Mouse (Mus musculus): ENCODE data around the gene Rxra.
A peak's percentile ranks its signal among the peaks of the same experiment; 100 is the strongest.

The Rxra gene

DNA sequence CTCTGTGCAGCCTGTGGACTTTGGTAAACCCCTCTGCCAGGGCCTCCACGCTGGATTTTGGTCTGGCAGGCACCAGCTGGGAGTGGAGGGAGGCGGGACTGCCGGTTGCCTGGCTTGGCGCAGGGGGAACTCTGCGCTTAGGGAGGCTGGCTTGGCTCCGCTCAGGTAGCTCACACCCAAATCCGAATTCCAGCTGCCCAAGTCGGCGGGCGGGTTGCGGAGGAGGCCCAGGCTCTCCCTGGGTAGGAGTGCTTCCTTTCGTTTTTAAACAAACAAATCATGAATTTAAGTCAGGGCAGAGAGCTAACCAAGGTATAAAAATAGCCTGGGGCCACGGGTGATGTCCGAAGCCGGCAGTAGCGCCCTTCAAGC is at the start of gene Rxra:
Gene Rxra (plus strand): TSS at position 335 of the 372 bp plus-strand sequence.
- peak; percentile 78 for DNase-seq

DNA sequence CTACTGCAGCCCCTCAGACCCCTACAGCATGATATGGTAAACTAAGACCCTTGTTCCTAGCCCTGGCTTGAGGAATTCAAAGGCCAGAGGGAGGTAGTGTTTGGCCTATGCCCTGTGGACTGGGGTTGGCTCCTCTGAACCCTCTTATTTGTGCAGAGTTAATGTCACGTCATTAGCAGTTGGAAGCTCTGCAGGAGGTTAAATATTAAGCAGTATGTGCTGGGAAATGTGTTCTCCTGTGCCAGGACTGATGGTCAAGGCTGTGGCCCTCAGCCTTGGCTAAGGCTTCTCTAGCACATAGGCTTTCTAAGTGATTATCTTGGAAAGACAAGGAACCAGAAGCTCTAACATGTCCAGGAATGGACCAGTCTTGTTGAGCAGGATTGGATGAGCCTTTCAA is 49.6 kb upstream of the Rxra start:
- DNase-seq: no peak

DNA sequence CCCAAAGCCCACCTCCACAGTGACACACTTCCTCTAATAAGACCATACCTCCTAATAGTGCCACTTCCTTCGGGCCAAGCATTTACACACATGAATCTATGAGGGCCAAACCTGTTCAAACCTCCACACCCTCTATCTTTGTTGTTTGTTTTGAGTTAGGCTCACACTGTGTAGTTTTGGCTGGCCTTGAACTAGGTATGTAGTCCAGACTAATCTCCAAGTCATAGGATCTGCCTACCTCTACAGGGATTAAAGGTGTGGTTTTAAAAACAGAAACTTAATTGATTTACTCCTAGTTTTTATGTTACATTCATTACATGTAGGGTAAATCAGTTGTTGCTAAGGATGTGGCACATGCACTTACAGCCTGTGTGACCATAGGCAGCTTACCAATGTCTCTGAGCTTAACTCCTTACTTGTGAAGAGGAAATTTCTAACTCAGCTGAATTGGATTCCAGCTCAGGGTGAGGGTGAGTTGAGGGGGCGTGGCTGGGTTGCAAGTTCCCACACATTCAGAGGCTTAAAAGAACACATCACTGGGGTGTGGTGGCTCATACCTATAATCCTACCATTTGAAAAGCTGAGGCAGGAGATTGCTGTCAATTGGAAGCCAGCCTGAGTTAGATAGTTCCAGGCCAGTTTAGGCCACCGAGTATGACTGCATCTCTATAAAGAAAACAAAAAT is 45.5 kb upstream of the Rxra start:
- no peak for DNase-seq

DNA sequence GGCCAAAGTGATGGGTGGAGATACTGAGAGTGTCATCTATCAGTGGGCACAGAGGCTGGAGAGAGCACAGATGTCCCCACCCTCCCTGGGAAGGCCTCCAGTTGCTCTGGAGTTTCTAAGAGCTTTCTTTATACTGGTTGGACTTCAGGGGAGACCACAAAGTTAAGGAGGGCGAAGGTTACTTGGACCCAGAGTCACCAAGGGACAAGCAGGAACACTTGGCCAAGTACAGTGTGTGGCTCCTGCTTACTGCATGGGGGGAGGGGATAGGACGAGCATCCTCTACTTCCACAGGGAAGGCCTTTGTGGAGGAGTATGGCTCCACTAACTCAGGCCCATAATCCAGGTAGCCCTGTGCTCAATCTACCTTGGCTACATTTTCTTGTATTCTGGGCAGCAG is 42.8 kb upstream of the Rxra start:
- DNase-seq: no peak

DNA sequence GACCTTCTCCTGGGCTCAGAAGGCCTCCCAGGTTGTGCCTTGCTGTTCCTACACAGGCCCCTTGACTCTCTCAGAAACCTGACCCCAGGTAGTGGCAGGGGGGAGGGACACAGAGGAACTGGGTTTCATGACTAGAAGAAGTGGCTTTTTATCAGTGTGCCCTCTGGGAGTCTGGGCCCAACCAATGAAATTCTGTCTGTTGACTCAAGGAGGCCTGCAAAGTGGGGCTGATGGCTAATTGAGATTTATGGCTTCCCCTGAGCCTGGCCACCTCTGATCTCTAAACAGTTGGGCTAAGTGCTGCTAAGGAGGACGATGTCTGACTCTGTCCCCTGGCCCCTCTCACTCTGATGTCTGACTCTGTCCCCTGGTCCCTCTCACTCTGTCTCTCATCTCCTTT is 42.2 kb upstream of the Rxra start:
- no peak for DNase-seq

DNA sequence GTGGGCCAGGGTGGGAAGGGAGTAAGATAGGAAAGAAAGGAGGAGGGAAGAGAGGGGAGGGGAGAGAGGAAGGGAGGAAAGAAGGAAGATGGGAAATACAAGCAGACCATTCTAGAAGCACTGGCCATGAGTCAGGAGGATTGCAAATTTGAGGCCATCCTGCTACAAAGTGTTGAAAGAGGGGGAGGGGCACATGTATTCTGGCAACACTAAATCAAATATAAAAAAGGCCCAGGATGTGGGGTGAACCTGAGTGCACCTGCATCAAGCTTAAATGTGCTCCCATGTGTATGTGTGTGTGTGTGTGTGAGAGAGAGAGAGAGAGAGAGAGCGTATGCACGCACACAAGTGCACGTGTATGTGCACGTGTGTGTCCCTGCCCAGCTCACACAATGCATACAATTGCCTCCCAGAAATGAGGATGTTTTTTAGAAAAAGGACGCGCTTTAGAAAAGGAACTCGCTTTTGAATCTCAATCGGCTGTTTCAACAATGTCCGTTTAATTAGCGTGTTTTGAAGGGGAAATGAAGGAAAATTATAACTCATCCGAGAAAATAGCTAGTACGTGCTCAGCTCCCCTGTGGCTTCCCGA is 41.0 kb upstream of the Rxra start:
- no peak for DNase-seq

DNA sequence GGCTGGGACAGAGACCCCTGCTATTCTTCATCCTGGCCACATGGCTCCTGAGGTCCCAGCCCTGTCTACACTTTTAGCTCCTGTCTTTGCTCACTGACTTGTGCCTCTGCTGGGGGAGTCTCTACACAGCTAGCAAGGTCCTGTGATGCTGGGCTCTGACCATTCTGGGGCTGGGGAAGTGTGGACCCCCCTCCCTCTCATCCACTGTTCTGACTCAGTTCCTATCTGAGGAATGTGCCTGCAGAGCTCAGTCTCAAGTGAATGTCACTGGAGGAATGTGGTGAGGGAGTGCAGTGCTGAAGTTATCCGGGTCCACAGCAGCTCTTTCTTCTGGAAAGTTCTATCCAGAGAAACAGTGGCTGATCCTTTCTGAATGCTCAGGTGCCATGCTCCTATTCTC is 39.4 kb upstream of the Rxra start:
- no peak for DNase-seq

DNA sequence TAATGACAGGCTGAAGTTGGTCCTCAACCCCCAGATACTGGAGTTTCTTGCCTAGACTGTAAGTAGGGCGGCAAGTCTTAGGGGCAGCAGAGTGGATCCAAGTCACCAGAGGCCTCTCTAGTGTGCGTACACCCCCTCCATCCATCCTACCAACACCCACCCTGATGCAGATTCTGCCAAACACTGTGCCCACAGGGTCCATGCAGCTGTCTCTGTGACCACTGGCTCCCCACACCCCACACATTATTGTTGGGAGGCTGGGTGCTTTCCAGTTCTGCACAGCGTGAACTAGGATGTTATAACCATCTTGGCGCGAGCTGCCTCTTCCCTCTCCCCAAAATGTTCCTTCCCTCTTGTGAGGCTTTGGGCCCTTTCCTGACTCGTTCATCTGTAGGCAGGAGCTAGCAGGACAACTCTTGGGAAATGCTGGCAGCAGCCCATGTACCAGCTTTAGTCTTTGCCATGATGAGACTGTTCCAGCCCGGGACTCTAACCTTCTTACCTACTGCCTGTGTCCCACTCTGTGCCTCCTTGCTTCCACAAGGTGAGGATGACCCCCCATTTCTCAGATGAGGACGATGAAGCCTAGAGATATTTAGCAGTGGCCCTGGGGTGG is 38.9 kb upstream of the Rxra start:
- DNase-seq: no peak

DNA sequence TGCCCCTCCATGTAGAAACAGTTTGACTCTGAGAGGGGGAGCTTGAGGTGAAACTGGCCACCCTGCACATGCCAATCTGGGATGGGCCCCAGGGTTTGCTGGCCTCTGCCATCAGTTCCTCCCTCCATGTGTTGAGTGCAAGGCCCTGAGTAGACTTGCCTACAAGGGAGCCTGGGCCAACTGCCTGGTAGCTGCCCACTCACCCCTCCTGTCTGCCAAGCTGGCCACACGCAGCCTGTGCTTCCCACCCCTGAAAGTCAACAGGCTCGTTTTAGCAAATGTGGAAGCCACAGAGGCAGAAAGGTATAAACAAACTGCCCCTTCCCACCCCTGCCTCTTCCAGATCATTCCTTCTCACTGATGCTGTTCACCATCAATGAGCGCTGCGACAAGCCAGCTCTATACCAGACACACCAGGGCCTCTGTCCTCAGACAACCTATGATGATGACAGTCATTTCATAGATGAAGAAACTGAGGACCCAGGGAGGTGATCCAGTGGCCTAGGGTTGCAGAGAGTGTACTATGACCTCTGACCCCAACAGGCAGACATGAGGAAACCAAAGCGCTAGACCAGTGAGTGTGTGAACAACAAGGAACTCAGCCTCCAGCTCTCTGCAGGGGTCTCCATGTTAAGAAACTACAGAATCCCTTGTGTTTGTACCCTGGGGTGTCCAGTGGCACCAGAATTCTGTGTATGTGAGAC is 36.5 kb upstream of the Rxra start:
- no peak for DNase-seq

DNA sequence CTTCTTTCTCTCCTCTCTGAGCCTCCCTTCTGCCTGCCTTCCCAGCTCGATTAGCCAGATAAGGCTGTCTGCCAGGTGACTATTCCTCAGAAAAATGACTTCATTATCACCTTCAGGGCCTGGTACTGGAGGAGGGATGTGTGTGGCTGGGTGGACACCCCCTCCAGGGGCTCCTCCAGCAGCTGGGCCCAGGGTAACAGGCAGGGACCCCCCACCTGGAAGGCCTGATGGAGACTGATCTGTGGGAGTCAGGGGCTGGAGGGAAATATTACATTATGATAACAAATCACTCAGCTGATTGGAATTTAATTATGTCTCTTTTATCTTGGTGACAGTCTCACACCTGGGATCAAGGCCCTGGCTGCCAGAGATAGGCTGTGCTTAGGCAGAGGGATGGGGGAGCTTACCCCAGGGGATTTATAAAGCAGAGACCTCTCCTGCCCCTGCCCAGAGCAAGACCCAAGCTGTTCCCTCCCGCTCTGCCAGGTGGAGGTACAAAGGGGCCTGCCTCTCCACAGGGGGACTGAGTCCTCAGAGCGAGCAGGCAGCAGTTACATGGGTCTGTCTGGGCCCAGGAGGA is 35.2 kb upstream of the Rxra start:
- DNase-seq: no peak

DNA sequence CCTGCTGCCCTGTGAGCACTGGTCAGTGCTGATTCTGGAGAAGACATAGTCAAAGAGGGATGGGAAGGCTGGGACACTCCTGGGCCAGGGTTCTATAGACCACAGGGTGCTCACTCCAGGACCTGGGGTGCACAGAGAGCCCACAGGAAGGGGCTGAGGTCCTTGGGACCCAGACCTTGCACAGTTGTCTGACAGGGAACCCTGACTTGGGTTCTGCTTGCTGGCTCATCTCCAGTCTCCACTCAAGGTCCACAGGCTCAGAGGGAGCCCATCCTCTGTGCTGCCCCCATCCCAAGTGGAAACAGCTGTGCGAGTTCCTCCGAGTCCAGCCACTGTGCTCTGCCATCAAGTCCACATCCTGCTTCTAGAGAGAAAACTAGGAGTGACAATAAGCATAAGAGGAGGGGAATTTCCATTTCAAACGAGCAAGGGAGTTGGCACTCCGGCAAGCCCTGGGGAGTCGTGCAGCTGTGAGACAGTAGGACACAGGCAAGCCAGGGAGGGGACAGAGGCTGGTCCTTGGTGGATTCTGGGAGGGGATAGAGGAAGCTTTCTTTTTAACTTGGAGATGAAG is 31.6 kb upstream of the Rxra start:
- no peak for DNase-seq

DNA sequence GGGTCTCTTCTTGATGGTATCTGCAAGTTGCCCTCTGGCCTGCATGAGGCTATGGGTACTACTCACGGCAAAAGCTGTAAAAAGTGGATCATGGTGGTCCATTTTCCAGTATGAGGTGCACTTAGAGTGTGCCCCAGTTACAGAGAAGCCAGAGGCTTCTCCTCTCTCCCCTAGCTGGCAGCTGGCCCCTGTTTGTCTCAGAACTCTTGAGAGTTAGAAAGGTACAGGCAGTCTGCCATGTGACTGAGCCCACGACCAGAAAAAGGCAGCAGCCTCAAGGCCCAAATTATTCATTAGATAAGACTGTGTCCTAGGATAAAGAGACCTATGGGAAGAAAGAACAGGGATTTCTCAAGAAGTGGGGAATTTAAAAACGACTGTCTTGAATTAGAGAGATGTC is 30.8 kb upstream of the Rxra start:
- no peak for DNase-seq

DNA sequence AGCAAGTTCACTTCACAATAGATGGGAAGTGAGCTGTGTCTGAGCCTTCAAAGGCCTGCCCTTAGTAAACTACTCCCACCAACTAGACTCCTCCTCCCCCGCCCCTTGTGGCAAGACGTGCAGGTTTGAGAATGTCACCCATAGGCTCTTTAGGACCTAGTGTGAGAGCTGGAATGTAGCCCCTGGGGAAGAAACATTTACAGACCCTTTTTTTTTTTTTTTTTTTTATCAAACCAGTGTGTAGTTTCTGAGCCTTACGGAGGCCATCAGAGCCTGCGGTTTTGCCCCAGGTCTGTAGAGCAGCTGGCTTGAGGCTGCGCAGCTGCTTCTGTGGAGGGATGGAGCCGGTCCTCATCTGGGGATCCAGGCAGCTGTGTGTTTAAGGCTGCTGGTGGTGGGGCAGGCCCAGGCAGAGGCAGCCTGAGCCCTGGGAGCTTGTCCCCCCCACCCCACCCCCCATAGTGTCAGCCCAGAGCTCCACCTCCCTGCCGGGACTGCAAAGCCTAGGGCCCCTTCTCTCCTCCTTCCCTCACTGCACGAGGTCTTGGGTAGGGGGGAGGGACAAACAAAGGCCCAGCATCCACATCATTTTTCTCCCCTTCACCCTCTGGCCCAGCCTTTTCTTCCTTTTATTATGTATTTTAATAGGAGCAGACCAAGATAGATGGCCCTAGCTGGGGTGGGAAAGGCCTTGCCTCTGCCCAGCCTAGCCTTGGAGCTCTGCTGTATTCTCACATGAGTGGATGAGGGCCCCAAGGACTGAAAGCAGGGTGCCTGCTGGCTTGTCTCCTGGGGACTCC is 26.2 kb upstream of the Rxra start:
- DNase-seq: no peak

DNA sequence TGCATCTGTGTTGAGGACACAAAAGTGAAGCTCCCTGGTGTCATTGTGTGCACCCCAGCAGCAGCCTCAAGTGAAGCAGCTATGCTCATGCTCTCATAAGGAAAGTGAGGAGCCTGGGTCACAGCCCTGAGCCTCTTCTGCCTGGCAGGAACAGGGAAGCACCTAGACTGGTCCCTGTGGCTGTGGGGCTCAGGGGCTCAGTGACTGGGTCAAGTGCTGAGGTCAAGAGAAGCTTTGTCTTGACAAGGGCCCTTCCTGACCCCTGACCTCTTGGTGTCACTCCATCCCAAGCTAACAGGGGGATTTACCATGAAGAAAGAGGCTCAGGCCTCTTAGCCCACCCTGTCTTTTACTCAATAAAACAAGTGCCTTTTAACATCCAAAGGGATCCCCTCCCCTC is 25.2 kb upstream of the Rxra start:
- no peak for DNase-seq

DNA sequence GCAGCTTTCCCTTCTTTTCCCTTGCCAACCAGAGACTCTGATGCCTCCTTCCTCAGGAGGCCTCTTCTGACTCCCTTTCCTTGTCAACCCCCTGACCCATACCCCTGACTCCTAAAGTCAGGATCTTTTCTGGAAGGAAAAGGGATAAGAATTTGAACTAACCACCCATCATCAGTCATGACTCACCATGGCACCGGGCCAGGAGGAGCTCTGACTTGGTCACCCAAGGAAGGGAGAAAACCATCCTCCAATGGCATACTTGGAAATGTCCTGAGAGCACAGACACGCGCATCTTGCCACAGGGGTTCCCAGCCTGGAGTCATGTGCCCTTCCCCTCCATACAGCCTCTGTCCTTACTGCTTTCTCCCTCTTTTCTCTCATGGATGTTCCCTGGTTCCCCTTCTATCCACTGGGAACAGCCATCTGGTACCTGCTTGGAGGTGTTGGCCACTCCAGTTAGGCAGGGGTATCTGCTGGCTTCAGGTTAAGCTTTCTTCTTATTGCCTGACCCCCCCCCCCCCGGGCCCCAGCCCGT is 22.7 kb upstream of the Rxra start:
- DNase-seq: peak; percentile 24

DNA sequence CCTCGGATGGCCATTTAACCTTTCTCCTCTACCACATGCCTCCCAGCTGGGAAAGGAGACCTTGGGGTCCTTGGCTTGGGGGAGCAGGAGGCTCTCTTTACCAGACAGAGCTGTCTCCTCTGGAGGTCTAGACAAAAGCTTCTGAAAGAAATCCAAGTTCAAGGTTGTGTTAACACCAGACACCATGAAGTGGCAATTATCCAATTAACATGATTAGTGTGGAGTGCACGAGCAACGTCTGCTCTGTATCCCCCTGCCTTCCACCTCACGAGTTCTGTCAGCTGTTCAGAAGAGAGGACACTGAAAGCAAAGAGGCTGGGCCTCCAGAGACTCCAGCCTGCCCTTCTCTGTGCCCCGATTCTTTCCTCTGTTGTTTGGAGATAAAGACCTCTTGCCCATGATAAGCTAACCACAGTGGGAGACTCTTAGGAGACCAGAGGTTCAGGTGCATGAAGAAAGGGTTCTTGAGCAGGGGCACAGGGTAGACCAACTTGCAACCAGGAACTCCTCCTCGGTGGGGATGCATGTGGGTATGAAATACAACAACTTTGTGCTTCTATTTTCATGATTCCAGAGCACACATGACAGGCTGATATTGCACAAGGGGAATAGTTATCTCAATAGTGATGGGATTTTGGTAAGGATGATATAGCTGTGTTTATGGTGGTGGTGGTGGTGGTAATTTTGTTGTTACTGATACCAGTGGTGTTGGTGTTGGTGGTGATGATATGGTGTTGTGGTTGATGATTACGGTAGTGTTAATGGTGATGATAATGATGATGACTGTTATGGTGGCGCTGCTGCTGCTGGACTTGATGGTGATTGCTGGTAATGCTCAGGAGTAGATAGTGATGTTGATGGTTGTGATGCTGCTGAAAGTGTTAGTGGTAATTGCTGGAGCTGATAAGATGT is 21.7 kb upstream of the Rxra start:
- DNase-seq: no peak

DNA sequence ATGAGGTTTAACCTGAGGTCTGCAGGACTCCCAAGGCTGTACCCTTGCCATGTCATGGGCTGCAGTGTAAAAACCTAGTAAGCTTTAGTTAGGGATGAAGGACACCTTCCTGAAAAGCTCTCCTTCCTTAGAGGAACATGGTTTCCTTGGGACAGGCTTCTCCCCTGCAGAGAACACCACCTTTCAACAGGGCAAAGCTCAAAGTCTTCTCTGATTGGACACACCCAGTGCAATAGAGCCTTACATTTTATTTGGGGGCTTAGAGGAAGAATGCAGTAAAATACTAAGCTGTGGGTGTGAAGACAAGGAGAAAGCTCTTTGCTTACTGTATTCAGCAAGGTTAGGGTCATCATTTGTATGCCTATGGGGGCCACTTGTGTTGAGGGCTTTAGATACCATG is 19.7 kb upstream of the Rxra start:
- no peak for DNase-seq

DNA sequence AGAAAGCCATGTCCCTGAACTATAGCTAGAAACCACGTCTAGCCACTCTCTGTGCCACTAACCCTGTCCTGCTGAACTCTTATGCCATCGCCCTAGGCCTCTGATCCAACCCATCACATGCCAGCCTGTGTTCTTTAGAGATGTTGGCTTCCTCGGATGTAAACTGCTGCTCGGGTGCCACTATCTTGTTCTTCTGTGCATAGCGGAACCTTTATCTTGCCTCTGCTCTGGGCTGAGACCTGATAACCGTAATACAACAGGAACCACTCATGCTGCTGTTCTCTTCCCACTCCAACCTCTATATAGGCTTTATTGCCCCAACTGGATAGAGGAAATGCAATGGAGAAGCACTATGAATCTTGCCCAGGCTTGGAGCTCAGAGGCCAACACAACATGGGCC is 11.0 kb upstream of the Rxra start:
- no peak for DNase-seq

DNA sequence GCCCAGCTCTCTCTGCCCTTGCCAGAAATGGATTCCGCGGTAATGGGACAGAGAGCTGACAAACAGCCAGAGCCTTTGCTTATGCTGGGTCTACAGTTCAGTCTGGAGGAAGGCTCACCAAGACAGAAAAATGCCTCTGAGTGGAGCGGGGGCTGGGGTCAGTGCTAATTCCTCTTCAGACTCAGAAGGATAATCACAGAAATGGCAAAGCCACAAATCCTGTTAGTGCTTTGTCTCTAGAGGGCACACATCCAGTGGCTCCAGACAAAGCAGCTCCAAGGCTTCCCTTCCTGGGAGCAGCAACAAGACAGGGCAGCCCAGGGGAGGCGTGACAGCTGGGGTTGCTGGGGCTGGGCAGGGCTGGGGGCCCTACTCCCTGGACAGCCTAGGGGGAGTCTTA is 9.5 kb upstream of the Rxra start:
- no peak for DNase-seq

DNA sequence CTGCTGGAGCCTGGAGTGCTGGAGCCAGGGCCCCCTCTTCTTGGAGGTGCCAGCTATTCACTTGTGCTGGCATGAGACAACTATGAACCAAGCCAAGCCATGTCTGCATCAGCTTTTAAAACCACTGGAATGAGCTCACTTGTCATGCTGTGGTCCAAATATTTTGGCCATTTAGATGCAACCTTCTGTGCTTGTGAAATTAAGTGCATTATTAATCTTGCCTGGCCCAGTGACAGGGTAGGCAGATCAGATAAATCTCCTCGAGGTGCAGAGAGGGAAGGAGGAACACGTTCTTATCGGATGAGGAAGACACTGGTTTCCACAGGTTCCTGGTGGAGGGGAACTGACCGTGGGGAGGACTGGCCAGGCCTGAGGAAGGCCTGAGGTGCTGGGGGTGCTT is 8.6 kb upstream of the Rxra start:
- DNase-seq: no peak

DNA sequence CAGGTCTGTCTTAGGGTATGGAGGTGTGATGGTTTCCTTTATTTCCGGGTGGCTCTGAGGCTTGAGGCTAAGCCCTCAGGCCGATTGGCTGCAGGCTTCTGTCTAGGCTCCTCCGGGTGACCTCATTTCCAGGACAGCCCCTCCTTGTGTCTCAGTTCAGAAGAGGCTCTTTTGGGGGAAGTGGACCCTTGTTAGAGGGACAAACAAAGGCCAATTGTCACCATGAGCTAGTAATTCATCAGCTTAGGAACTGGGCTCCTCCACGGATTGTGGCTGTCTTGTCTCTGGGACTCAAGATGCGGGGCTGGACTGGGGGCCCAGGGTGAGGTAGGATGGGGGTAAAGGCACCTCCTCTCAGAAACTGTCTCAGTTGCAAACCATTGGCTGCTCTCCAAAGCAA is 5.5 kb upstream of the Rxra start:
- DNase-seq: no peak
